Mouse (Mus musculus) CH12.LX (cell line): ENCODE data around the gene Rcan2. TPM values are rescaled to one million over a fixed set of nuclear protein-coding genes. Genes with fewer than 3 reads are reported as not detected.

Experiments
- DNase-seq: peaks from one replicate; pipeline ENCODE4 v3.0.0-alpha.2; 2013; ENCODE audit errors: extremely low read depth
- H3K27ac ChIP-seq: 2 replicates; pipeline ENCODE4 v1.5.1; 2012; ENCODE audit warnings: low read depth, mild to moderate bottlenecking, control low read depth, moderate library complexity; ENCODE audit not compliant: insufficient read depth
- H3K27me3 ChIP-seq: replicated peaks from 2 replicates; pipeline ENCODE3; 2012; ENCODE audit warnings: inconsistent platforms
- H3K36me3 ChIP-seq, 2 experiments: replicated peaks in 1 of 2; 2 replicates each; pipeline versions ENCODE3 to v1.6.1; 2012; ENCODE audit warnings: inconsistent platforms in 1 of 2, low read length in 1 of 2, mild to moderate bottlenecking in 1 of 2, mixed read lengths in 1 of 2, moderate library complexity in 1 of 2; ENCODE audit not compliant: control insufficient read depth in 1 of 2, insufficient read depth in 1 of 2
- H3K4me1 ChIP-seq, 2 experiments: 2 replicates each; pipeline ENCODE4 v1.6.1; 2012; ENCODE audit warnings: inconsistent platforms in 1 of 2, moderate library complexity in 1 of 2; ENCODE audit not compliant: insufficient read depth in 2 of 2, control insufficient read depth in 1 of 2
- H3K4me2 ChIP-seq: 2 replicates; pipeline ENCODE4 v1.6.1; 2012; ENCODE audit warnings: low read depth, mild to moderate bottlenecking, control low read depth; ENCODE audit not compliant: poor library complexity, insufficient read depth, severe bottlenecking
- H3K4me3 ChIP-seq, 3 experiments: fragments of 150-350 bp in 1 of 3; sonication (generic) in 1 of 3; replicated peaks in 1 of 3; 2 replicates each; pipeline versions ENCODE3 to v1.5.1; 2011 to 2012; ENCODE audit warnings: low read depth in 2 of 3, low read length in 2 of 3, mild to moderate bottlenecking in 2 of 3, moderate library complexity in 2 of 3, control low read depth in 1 of 3, improper control_type of control experiment in 1 of 3, inconsistent platforms in 1 of 3, mixed read lengths in 1 of 3; ENCODE audit not compliant: poor library complexity in 1 of 3
- H3K79me2 ChIP-seq: replicated peaks from 2 replicates; pipeline ENCODE4 v1.6.1; 2012; ENCODE audit warnings: mild to moderate bottlenecking, moderate library complexity; ENCODE audit not compliant: control insufficient read depth, poor library complexity, insufficient read depth, severe bottlenecking; ENCODE audit errors: extremely low read depth
- H3K9ac ChIP-seq: 2 replicates; pipeline ENCODE4 v1.6.1; 2012; ENCODE audit warnings: low read depth, mild to moderate bottlenecking, control low read depth, moderate library complexity; ENCODE audit not compliant: insufficient read depth
- H3K9me3 ChIP-seq: replicated peaks from 2 replicates; pipeline ENCODE3; 2012; ENCODE audit warnings: low read length, inconsistent platforms, mixed read lengths
- BHLHE40 ChIP-seq: IDR thresholded peaks from 2 replicates; pipeline ENCODE4 v1.6.1; 2011; ENCODE audit warnings: mild to moderate bottlenecking, low read depth, low read length, improper control_type of control experiment
- CHD1 ChIP-seq: IDR thresholded peaks from 2 replicates; pipeline ENCODE4 v1.6.1; 2012; ENCODE audit warnings: low read depth, low read length, improper control_type of control experiment, inconsistent platforms
- CHD2 ChIP-seq: IDR thresholded peaks from 2 replicates; pipeline ENCODE4 v1.6.1; 2011; ENCODE audit warnings: low read length, improper control_type of control experiment
- E2F4 ChIP-seq: IDR thresholded peaks from 2 replicates; pipeline ENCODE4 v1.6.1; 2011; ENCODE audit warnings: low read depth, low read length, improper control_type of control experiment; ENCODE audit not compliant: insufficient replicate concordance
- ELF1 ChIP-seq: IDR thresholded peaks from 2 replicates; pipeline ENCODE4 v1.6.1; 2014; ENCODE audit warnings: low read depth, mild to moderate bottlenecking, inconsistent platforms, low read length, improper control_type of control experiment
- EP300 ChIP-seq: IDR thresholded peaks from 2 replicates; pipeline ENCODE4 v1.6.1; 2011; ENCODE audit warnings: low read length, improper control_type of control experiment
- ETS1 ChIP-seq: conservative IDR thresholded peaks from 2 replicates; pipeline ENCODE4 v1.6.1; 2012; ENCODE audit warnings: low read depth, mild to moderate bottlenecking, inconsistent platforms, low read length, improper control_type of control experiment, moderate library complexity
- HCFC1 ChIP-seq: IDR thresholded peaks from 2 replicates; pipeline ENCODE4 v1.6.1; 2012; ENCODE audit warnings: low read depth, mild to moderate bottlenecking, inconsistent platforms, low read length, improper control_type of control experiment
- JUN ChIP-seq: IDR thresholded peaks from 2 replicates; pipeline ENCODE4 v1.6.1; 2011; ENCODE audit warnings: low read depth, mild to moderate bottlenecking, low read length, improper control_type of control experiment, moderate library complexity; ENCODE audit not compliant: insufficient read depth
- KAT2A ChIP-seq: IDR thresholded peaks from 2 replicates; pipeline ENCODE4 v1.6.1; 2012; ENCODE audit warnings: low read length, improper control_type of control experiment, inconsistent platforms; ENCODE audit not compliant: insufficient replicate concordance
- MAFK ChIP-seq: IDR thresholded peaks from 2 replicates; pipeline ENCODE4 v1.6.1; 2011; ENCODE audit warnings: low read length, improper control_type of control experiment; ENCODE audit not compliant: insufficient replicate concordance
- MAX ChIP-seq: IDR thresholded peaks from 2 replicates; pipeline ENCODE4 v1.6.1; 2011; ENCODE audit warnings: low read length, improper control_type of control experiment
- MAZ ChIP-seq: IDR thresholded peaks from 2 replicates; pipeline ENCODE4 v1.6.1; 2012; ENCODE audit warnings: low read depth, mild to moderate bottlenecking, inconsistent platforms, low read length, improper control_type of control experiment, moderate library complexity
- MEF2A ChIP-seq: IDR thresholded peaks from 2 replicates; pipeline ENCODE4 v1.6.1; 2014; ENCODE audit warnings: low read depth, mild to moderate bottlenecking, inconsistent platforms, low read length, improper control_type of control experiment, borderline replicate concordance
- MYC ChIP-seq: IDR thresholded peaks from 2 replicates; pipeline ENCODE4 v1.6.1; 2011; ENCODE audit warnings: low read depth, mild to moderate bottlenecking, improper control_type of control experiment, low read length
- NELFE ChIP-seq: IDR thresholded peaks from 2 replicates; pipeline ENCODE4 v1.6.1; 2011; ENCODE audit warnings: low read depth, low read length, improper control_type of control experiment
- NRF1 ChIP-seq: IDR thresholded peaks from 2 replicates; pipeline ENCODE4 v1.6.1; 2014; ENCODE audit warnings: low read depth, mild to moderate bottlenecking, inconsistent platforms, low read length, improper control_type of control experiment, moderate library complexity
- PAX5 ChIP-seq: IDR thresholded peaks from 2 replicates; pipeline ENCODE4 v1.6.1; 2012; ENCODE audit warnings: low read length, inconsistent platforms, mixed read lengths
- POLR2A ChIP-seq: IDR thresholded peaks from 2 replicates; pipeline ENCODE4 v1.6.1; 2011; ENCODE audit warnings: low read depth, mild to moderate bottlenecking, improper control_type of control experiment, low read length
- RAD21 ChIP-seq: IDR thresholded peaks from 2 replicates; pipeline ENCODE4 v1.6.1; 2011; ENCODE audit warnings: low read depth, mild to moderate bottlenecking, low read length, improper control_type of control experiment, moderate library complexity
- RCOR1 ChIP-seq: conservative IDR thresholded peaks from 2 replicates; pipeline ENCODE4 v1.6.1; 2012; ENCODE audit warnings: low read depth, mild to moderate bottlenecking, inconsistent platforms, low read length, improper control_type of control experiment
- SIN3A ChIP-seq: IDR thresholded peaks from 2 replicates; pipeline ENCODE4 v1.6.1; 2012; ENCODE audit warnings: low read length, improper control_type of control experiment, inconsistent platforms
- USF1 ChIP-seq: IDR thresholded peaks from 2 replicates; pipeline ENCODE4 v1.6.1; 2014; ENCODE audit warnings: low read depth, mild to moderate bottlenecking, inconsistent platforms, low read length, improper control_type of control experiment
- ZMIZ1 ChIP-seq: IDR thresholded peaks from 2 replicates; pipeline ENCODE4 v1.6.1; 2012; ENCODE audit warnings: low read depth, mild to moderate bottlenecking, inconsistent platforms, low read length, improper control_type of control experiment
- ZNF384 ChIP-seq: IDR thresholded peaks from 2 replicates; pipeline ENCODE4 v1.6.1; 2012; ENCODE audit warnings: low read depth, low read length, improper control_type of control experiment, inconsistent platforms
- dilution Hi-C: fragments of 300-500 bp; cut with MboI; formaldehyde crosslinking; loops from 2 replicates; pipeline ENCODE4 v1.14.3; 2020; ENCODE audit warnings: low sequenced_read_pairs; ENCODE audit not compliant: extremely low pct_unique_long_range_greater_than_20kb, extremely low pct_ligation_motif_present
- in situ Hi-C: fragments of 300-500 bp; cut with MboI; formaldehyde crosslinking; loops from 3 replicates; pipeline ENCODE4 v1.14.3; 2019; ENCODE audit warnings: low sequenced_read_pairs, low pct_ligation_motif_present, low pct_unique_long_range_greater_than_20kb, mixed read lengths
- polyA plus RNA-seq: library from polyadenylated mRNA; unstranded; fragments of >175 nt; gene quantifications from 2 replicates; pipeline ENCODE4 v1.2.1, GENCODE M21; 2012; ENCODE audit warnings: low read depth; ENCODE audit not compliant: insufficient read length
- total RNA-seq, 2 experiments: library from RNA; depleted of rRNA; stranded (reverse); fragments of 300-350 nt in 1 of 2; fragments of >200 nt in 1 of 2; gene quantifications; 2 replicates each; pipeline ENCODE4 v1.2.3; 2012 to 2014

Rcan2 gene
- total and polyA plus RNA-seq, 3 experiments, result 0.32 to 1.5 TPM; not detected in 1

- Histone ChIP-seq H3K27ac (no peak overlapping the region), H3K27me3 (no peaks in the 10 kb centered on the region), H3K79me2 (no peaks in the 10 kb centered on the region), H3K36me3 (no peaks in the 10 kb centered on the region), H3K4me3 (no peak overlapping the region), H3K4me2 (no peak overlapping the region), H3K9me3 (peaks cover 27% of the 10 kb centered on the region), H3K4me1 (no peaks in the 10 kb centered on the region), H3K9ac (no peak overlapping the region)
- TF ChIP-seq NRF1 (no peak), E2F4 (no peak), SIN3A (no peak), CHD1 (no peak), ETS1 (no peak), HCFC1 (no peak), JUN (no peak), BHLHE40 (no peak), CHD2 (no peak), RAD21 (no peak), ELF1 (no peak), PAX5 (no peak), ZNF384 (no peak), MAFK (no peak), NELFE (no peak)
- dilution Hi-C loops (no loop called here), in situ Hi-C loops (no loop called here)
- no peak for DNase-seq
Measured at GRCm38 (mm10) chr17:43806841-43807240, 5.7 kb downstream of the Rcan2 start.

GRCm38 (mm10) chr17:43811453-43811852, 10.3 kb downstream of the Rcan2 start:
- DNase-seq, result no peak
- H3K27me3 ChIP-seq, result no peaks in the 10 kb centered on the region

GRCm38 (mm10) chr17:43815376-43815775, 14.2 kb downstream of the Rcan2 start:
- Histone ChIP-seq H3K27ac (no peak overlapping the region), H3K4me2 (no peak overlapping the region), H3K27me3 (no peaks in the 10 kb centered on the region), H3K4me3 (no peak overlapping the region), H3K9ac (no peak overlapping the region), H3K4me1 (no peaks in the 10 kb centered on the region), H3K9me3 (peaks cover 10% of the 10 kb centered on the region), H3K79me2 (no peaks in the 10 kb centered on the region), H3K36me3 (no peaks in the 10 kb centered on the region)
- TF ChIP-seq MYC (no peak), NRF1 (no peak), E2F4 (no peak), MAZ (no peak), BHLHE40 (no peak), EP300 (no peak), ZMIZ1 (no peak), KAT2A (no peak), USF1 (no peak), POLR2A (no peak), NELFE (no peak), RCOR1 (no peak), SIN3A (no peak), MAX (no peak)
- in situ Hi-C loops (no loop called here), dilution Hi-C loops (no loop called here)
- DNase-seq, result no peak

More at GRCm38 (mm10) chr17:43811453-43811852, 10.3 kb downstream of the Rcan2 start:
- no peak overlapping the region for H3K4me3 ChIP-seq
- H3K4me1 ChIP-seq, result no peaks in the 10 kb centered on the region
- H3K9me3 ChIP-seq, result peaks cover 13% of the 10 kb centered on the region
- no peak overlapping the region for H3K27ac ChIP-seq
- H3K4me2 ChIP-seq, result no peak overlapping the region
- H3K9ac ChIP-seq, result no peak overlapping the region
- in situ Hi-C loops (no loop called here), dilution Hi-C loops (no loop called here)
- no peaks in the 10 kb centered on the region for H3K36me3 ChIP-seq
- no peak for TF ChIP-seq ZMIZ1
- no peak for TF ChIP-seq MEF2A
- TF ChIP-seq ETS1, result no peak
- H3K79me2 ChIP-seq, result no peaks in the 10 kb centered on the region
